Mouse (Mus musculus): ENCODE measurements at regions not wholly inside any gene's neighbourhood (a gene's known extent, or its start where the extent isn't known, plus 50 kb on each side); places are given as distances from the start of the nearest gene placed in this dataset.

DNA sequence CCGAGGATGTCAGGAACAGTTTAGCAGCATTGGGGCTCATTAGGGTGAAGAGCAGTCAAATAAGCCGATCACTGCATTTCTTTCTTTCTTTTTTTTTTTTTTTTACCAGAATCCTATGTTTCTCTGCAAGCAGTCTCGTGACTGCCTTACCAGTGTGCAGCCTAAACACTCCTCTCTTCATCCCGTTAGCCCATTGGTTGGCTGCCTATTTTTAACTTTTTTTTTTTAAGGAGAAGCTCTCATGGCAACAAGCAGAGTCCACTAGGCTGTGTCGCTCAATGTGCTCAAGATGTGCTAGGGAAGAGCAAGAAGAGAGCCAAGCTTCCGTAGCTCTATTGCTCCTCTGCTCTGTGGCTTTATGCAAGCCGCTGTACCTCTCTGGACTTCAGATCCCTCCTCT, 112.7 kb upstream of the Gm26657 start:
- TF ChIP-seq GATA1 (IDR thresholded peaks at IDR 0.05; ENCODE audit: borderline replicate concordance, low read length) = no peak
- no peak for TF ChIP-seq FLI1 (IDR thresholded peaks at IDR 0.05; ENCODE audit: low read length)
